Mouse (Mus musculus) kidney, adult 2 months (tissue): Measurements from ENCODE around the gene Hnrnpa2b1. TPM values are rescaled to one million over a fixed set of nuclear protein-coding genes. Genes with fewer than 3 reads are reported as not detected.

ENCODE experiments used
- DNase-seq: peaks from one replicate; pipeline ENCODE4 v3.0.0; 2021
- H3K27ac ChIP-seq: fragments of 200-500 bp; 2 replicates; pipeline ENCODE4 v1.5.1; 2012; ENCODE audit warnings: low read depth, low read length, control low read depth, inconsistent platforms; ENCODE audit not compliant: insufficient read depth
- H3K27me3 ChIP-seq: fragments of 200-500 bp; replicated peaks from 2 replicates; pipeline ENCODE4 v1.6.1; 2012; ENCODE audit warnings: mild to moderate bottlenecking, moderate library complexity, low read length, inconsistent platforms; ENCODE audit not compliant: control insufficient read depth, insufficient read depth
- H3K36me3 ChIP-seq: fragments of 200-500 bp; 2 replicates; pipeline ENCODE4 v1.6.1; 2012; ENCODE audit warnings: mild to moderate bottlenecking, moderate library complexity, low read length, inconsistent platforms; ENCODE audit not compliant: control insufficient read depth, insufficient read depth
- H3K4me1 ChIP-seq: fragments of 200-500 bp; 2 replicates; pipeline ENCODE4 v1.6.1; 2011; ENCODE audit warnings: low read length; ENCODE audit not compliant: control insufficient read depth, insufficient read depth
- H3K4me3 ChIP-seq: fragments of 200-500 bp; 2 replicates; pipeline ENCODE4 v1.5.1; 2011; ENCODE audit warnings: mild to moderate bottlenecking, low read depth, low read length, control low read depth; ENCODE audit not compliant: insufficient read depth
- CTCF ChIP-seq: fragments of 200-500 bp; conservative IDR thresholded peaks from 2 replicates; pipeline ENCODE4 v1.5.1; 2011; ENCODE audit warnings: low read depth, mild to moderate bottlenecking, control low read depth, low read length, moderate library complexity, mixed read lengths; ENCODE audit not compliant: insufficient read depth, insufficient read length
- POLR2A ChIP-seq: fragments of 200-500 bp; IDR thresholded peaks from one replicate; pipeline ENCODE4 v1.6.1; 2011; ENCODE audit warnings: low read depth, low read length, control low read depth
- WGBS: fragments of 180-500 bp; shearing (Covaris S2); methylation state at CpG from one replicate; pipeline ENCODE4 v1.1.7; 2018; 5-methylcytosine and 5-hydroxymethylcytosine counted together
- polyA plus RNA-seq: library from polyadenylated mRNA; depleted of rRNA; stranded (reverse); fragments of >200 nt; gene quantifications from 2 replicates; pipeline ENCODE4 v1.2.3, GENCODE M21; 2012

The Hnrnpa2b1 gene
- polyA plus RNA-seq, 1 experiment: 105 TPM

- WGBS: under 1% methylated on average over 63 of the region's 63 CpGs
- Histone ChIP-seq H3K36me3 (peaks cover 13% of the 10 kb centered on the region), H3K4me1 (peaks cover 2% of the 10 kb centered on the region; the same call in 1 of the 2 replicates), H3K4me3 (peak overlapping the region; percentile 83), H3K27ac (peak overlapping the region; percentile 100), H3K27me3 (no peaks in the 10 kb centered on the region)
- TF ChIP-seq POLR2A: no peak
- no peak for TF ChIP-seq CTCF
- DNase-seq: peak; percentile 85
Measured at GRCm38 (mm10) chr6:51468891-51469561, 668 bp downstream of the Hnrnpa2b1 start.

GRCm38 (mm10) chr6:51467649-51468048 lies 2.0 kb downstream of the Hnrnpa2b1 start:
- no peak overlapping the region for H3K27ac ChIP-seq
- under 1% methylated on average over 2 of the region's 2 CpGs for WGBS
- peak; percentile 29 for DNase-seq
- TF ChIP-seq POLR2A (no peak), CTCF (no peak)
- H3K4me1 ChIP-seq: peaks cover 2% of the 10 kb centered on the region; the same call in 1 of the 2 replicates
- H3K27me3 ChIP-seq: no peaks in the 10 kb centered on the region
- peak overlapping the region; percentile 44; the same call in 1 of the 2 replicates for H3K4me3 ChIP-seq
- peaks cover 23% of the 10 kb centered on the region for H3K36me3 ChIP-seq

- DNase-seq: no peak
- Histone ChIP-seq H3K4me3 (no peak overlapping the region), H3K27me3 (no peaks in the 10 kb centered on the region), H3K27ac (no peak overlapping the region), H3K36me3 (peaks cover 40% of the 10 kb centered on the region), H3K4me1 (no peaks in the 10 kb centered on the region; the same call in 1 of the 2 replicates)
- 83% methylated on average over 3 of the region's 3 CpGs for WGBS
- TF ChIP-seq POLR2A: no peak
- TF ChIP-seq CTCF: no peak
Measured at GRCm38 (mm10) chr6:51460363-51460762, 9.3 kb downstream of the Hnrnpa2b1 start.

GRCm38 (mm10) chr6:51460021-51460360 lies 9.7 kb downstream of the Hnrnpa2b1 start:
- WGBS: 79% methylated on average over 4 of the region's 4 CpGs
- Histone ChIP-seq H3K36me3 (peaks cover 38% of the 10 kb centered on the region), H3K4me1 (no peaks in the 10 kb centered on the region; the same call in 1 of the 2 replicates), H3K27ac (no peak overlapping the region), H3K4me3 (no peak overlapping the region), H3K27me3 (no peaks in the 10 kb centered on the region)
- no peak for TF ChIP-seq POLR2A
- TF ChIP-seq CTCF: no peak
- no peak for DNase-seq

GRCm38 (mm10) chr6:51459313-51460020 lies 10.2 kb downstream of the Hnrnpa2b1 start:
- DNase-seq: no peak
- peaks cover 37% of the 10 kb centered on the region for H3K36me3 ChIP-seq
- no peak for TF ChIP-seq POLR2A
- no peak for TF ChIP-seq CTCF

GRCm38 (mm10) chr6:51458925-51459312 lies 10.8 kb downstream of the Hnrnpa2b1 start:
- no peak for TF ChIP-seq CTCF
- no peak for TF ChIP-seq POLR2A
- no peaks in the 10 kb centered on the region for H3K27me3 ChIP-seq
- DNase-seq: peak; percentile 6
- H3K4me3 ChIP-seq: no peak overlapping the region
- WGBS: 64% methylated on average over 2 of the region's 2 CpGs
- no peak overlapping the region for H3K27ac ChIP-seq
- H3K4me1 ChIP-seq: no peaks in the 10 kb centered on the region; the same call in 1 of the 2 replicates
- H3K36me3 ChIP-seq: peaks cover 35% of the 10 kb centered on the region

More at GRCm38 (mm10) chr6:51459313-51460020, 10.2 kb downstream of the Hnrnpa2b1 start:
- Histone ChIP-seq H3K27me3 (no peaks in the 10 kb centered on the region), H3K27ac (no peak overlapping the region), H3K4me1 (no peaks in the 10 kb centered on the region; the same call in 1 of the 2 replicates), H3K4me3 (no peak overlapping the region)
- WGBS: 58% methylated on average over 5 of the region's 5 CpGs

GRCm38 (mm10) chr6:51457770-51458387 lies 11.8 kb downstream of the Hnrnpa2b1 start:
- Histone ChIP-seq H3K4me3 (no peak overlapping the region), H3K4me1 (no peaks in the 10 kb centered on the region), H3K27ac (no peak overlapping the region), H3K27me3 (no peaks in the 10 kb centered on the region), H3K36me3 (peaks cover 27% of the 10 kb centered on the region)
- no peak for DNase-seq
- TF ChIP-seq CTCF (no peak), POLR2A (no peak)
- WGBS: 82% methylated on average over 8 of the region's 8 CpGs
